Mouse (Mus musculus) cerebellum, adult 9-11 months (tissue): ENCODE results near the gene Cga.
"Not testable (repeated sequence)": the region's sequence is repeated elsewhere in the genome, so short reads cannot be mapped to it uniquely, and the experiment has no call there.

Experiments used
- DNase-seq: peaks from one replicate; pipeline ENCODE4 v3.0.0; 2022

The Cga gene

DNA sequence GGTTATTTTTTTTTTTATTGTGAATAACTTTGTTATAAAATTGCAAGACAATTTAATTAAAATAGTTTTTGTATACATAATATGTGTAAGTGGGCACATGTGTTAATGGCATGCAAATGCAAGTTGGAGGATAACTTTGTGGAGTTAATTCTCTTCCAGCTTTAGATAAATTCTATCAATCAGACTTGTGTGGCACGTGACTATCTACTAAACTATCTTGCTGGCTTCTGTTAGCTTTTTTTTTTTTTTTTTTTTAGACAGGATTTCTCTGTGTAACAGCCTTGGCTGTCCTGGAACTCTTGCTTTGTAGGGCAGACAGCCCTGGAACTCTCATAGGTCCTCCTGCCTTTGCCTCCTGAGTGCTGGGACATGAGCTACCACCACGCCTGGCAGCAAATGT is 4.9 kb downstream of the Cga start:
- DNase-seq, result no peak

DNA sequence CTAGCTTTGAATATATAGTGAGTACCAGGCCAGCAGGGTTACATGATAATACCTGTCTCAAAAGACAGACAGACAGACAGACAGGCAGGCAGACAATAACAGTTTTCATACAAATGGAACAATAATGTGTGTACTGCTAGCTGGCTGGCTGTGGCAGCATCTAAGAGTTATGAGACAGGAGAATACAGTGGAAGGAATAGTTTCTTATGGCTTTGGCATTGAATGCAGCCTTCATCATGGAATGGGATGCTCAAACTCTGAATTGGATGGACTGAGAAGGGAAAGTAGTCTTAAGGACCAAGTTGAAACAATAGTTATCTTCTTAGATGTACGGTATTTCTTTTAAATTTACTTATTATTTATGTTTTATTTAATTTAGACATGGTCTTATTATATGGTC is 5.7 kb downstream of the Cga start:
- DNase-seq, result no peak

DNA sequence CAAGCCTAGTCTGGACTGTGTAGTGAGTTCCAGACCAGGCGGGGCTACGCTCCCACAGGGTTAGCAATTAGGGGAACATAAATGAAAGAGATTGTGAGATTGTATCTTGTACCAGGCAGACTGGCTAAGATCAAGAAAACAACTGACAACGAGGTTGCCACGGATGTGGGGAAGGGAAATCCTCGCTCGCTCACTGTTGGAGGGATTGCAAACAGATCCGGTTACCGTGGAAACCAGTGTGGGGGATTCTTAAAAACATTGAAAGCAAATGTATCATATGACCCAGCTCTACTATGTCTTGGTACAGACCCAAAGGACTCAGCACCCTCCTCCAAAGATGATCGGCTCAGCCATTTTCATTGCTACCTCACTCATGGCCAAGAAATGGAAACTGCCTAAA is 6.6 kb downstream of the Cga start:
- no peak for DNase-seq

DNA sequence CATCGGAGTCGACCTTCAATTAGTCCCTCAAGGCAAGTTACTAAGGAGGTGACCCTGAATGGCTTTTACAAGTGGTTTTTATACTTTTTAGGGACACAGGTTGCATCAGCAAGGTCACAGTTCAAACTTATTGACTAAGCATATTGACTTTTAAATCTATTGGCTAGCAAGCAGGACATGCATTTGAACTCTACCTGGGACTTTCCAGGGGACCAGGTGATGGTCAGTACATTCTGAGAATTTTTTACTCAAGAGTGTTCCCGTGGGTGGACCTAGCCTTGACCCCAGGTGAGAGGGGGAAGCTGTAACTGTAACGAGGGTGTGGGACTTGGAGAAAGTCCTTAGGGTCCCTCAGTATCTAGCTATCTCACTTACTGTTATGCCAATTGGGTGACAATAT is 7.6 kb downstream of the Cga start:
- DNase-seq, result no peak

DNA sequence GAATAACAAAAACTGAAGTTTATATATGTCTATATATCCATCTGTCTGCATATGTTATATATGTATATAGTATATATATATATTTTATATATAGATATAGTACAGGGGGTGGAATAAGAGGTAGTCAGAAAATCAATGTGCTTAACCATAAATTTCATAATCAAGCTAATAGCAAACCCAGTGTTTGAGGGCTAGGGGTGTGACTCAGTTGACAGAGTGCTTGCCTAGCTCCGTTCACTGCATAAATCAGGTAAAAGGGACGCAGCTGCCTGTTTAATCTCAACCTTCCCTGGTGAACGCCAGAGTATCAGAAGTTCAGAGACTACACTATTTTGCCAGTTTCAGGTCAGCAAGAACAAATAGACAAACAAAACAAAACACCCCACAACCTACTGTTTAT is 8.0 kb downstream of the Cga start:
- not testable (repeated sequence) for DNase-seq

DNA sequence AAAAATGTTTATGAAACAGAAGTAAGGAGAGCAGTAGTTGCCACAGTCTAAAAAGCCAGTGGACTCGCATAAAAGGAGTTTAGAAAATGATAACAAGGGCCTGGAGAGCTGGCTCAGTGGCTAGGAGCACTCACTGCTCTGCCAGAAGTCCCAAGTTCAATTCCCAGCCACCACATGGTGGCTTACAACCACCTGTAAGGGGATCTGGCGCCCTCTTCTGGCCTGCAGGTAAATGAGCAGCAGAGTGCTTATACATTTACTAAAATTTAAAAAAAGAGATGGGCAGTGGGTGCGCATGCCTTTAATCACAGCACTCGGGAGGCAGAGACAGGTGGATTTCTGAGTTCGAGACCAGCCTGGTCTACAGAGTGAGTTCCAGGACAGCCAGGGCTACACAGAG is 11.8 kb downstream of the Cga start:
- no peak for DNase-seq

DNA sequence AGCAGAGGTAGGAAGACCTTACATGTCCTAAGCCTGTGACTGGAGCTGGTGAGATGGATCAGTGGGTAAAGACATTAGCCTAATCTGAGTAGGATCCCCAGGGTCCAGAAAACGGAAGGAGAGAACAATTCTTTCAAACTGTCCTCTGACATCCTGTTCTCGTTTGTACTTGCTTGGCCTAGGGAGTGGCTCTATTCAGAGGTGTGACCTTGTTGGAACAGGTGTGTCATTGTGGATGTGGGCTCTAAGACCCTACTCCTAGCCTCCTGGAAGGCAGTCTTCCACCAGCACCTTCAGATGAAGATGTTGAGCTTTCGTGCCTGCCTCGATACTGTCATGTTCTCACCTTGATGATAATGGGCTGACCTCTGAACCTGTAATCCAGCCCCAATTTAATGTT is 12.6 kb downstream of the Cga start:
- no peak for DNase-seq

DNA sequence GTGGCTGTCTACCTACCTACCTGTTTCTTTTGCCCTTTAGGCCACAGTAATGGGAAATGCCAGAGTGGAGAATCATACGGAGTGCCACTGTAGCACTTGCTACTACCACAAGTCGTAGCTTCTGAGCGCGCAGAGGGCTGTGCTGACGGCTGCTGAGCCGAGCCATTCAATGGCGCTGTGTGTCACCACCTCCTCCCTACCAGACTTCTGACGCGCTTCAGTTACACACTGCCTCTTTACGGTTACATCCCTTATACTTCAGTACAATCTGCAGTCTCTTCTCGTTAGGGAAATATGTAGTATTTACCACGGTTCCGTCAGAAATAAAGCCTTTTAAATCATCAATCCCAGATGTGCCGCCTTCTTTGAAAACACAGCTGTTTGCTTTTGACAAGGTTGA is 13.4 kb downstream of the Cga start:
- DNase-seq, result no peak

DNA sequence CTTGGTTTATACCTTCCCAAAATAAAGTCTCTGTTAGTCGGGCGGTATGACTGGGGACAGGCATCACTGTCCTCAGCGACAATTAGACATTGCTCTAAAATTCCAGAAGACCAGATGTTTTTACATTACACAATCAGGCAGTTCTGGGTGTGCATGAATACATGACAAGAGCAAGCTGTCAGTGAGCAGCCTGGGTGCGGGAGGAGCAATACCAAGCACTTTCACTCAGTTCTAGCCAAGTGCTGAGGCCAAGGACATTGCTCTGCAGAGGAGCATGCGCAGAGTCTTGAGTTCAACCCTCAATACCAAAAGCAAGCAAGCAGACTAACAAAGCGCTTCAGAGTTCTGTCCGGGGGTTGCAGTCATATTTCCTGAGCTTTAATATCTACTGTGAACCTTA is 14.5 kb downstream of the Cga start:
- no peak for DNase-seq

DNA sequence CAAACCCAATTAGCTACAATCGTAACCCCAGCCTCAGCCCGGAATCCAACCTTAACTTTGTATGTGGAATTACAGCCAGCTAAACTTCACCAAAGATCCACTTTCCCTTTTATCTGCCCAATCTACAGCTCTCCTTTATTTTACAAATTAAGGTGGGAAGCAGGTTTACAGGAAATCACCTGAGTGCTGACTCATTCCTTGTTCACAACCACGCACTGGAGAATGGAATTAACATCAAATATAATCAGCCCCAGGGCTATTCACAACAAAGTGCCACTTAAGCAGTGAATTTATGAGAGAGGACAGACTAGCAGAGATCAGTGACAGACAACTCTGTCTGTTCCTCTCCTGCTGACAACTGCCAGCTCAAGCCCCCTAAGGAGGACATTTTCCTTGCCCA is 17.8 kb downstream of the Cga start:
- no peak for DNase-seq

DNA sequence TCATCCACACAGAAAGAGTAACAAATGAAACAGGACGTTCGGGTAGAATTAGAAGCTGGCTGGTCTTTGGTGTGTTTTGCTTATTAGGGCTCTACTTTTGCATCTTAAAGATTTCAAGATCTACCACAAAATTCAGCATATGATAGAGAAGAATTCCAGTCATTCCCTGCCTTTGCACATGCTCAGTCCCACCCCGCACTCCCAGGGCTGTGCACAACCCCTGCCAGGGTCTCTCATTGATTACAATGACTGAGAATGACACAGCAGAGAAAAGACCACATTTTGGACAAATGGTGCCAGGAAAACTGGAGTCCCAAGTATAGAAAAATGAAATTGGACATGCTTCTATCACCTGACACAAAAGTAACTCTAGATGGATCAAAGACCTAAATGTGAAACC is 18.6 kb downstream of the Cga start:
- no peak for DNase-seq

DNA sequence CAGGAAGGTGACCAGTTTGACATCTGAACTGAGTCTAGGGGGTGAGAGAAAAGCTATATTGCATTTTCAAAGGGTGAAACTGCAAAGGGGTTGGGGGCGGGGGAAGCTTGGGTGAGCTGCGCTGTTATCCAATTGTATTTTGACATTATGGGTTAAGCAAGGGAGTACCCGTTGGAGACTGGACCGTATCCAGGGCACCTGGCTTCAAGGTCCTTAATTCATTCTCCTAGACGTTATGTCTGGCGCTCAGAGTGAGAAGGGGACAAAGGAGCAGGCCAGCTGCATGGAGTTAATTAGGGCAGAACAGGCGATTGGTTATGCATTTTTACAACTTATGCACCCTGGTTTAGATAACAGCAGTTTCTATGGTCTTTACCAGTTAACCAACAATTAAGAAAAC is 23.8 kb downstream of the Cga start:
- DNase-seq, result no peak

DNA sequence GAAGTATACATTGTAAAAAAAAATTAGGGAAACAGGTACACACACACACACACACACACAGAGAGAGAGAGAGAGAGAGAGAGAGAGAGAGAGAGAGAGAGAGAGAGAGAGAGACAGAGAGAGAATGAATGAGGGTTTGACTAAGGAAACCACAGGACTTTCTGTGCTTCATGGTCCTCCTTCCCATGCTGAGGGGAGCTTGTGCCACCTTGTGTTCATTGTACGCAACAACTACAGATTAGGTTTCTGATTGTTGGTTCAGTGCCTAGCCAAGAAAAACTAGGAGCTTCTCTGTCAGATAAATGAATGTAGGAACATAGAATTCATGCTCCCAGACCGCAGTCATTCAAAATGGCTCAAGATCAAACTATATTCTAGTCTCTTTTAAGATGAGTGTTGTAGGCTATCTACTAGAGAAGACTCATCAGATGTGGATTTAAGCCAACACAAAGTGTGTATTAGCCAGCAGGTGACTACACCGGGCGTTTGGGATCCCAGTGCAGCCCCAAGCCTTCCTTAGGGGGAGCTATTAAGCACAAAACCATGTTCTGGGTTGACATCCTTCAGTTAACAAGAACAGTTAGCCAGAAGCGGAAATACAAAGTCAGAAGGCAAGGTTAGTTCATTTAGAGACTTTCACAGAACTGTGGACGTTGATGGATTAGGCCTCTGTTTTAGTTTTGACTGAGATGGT is 28.7 kb downstream of the Cga start:
- DNase-seq, result peak; percentile 47

DNA sequence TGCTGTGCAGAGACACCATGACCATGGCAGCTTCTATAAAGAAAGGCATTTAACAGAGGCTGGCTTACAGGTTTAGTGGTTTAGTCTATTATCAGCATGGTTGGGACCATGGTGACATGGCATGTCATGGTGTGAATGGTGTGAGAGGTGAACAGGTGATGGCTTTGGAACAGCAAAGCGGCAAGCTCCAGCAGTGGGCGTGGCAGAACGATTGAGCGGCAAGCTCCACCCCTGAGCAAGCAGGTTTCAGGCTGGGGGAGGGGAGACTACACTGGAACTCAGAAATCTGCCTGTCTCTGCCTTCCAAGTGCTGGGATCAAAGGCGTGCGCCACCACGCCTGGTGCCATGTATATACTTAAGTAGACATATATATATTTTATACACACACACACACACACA is 34.8 kb downstream of the Cga start:
- not testable (repeated sequence) for DNase-seq

DNA sequence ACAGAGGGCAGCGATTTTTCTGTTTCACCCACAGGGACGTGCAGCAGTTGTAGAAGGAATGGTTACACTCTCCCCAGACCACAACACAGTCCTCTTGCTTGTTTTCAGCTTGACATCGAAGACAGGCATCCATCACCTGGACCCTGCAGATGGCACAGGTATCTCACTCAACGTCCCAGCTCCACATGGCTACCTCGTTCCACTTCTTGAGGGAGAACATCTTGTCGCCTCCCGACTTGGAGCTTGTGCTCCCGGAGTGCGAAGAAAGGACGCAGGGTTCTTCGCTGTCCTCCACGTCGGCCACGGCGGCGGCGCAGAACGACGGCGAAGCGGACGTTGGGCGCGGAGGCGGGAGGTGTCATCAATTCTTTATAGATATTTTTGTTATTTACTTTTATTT is 47.5 kb downstream of the Cga start:
- DNase-seq, result no peak

DNA sequence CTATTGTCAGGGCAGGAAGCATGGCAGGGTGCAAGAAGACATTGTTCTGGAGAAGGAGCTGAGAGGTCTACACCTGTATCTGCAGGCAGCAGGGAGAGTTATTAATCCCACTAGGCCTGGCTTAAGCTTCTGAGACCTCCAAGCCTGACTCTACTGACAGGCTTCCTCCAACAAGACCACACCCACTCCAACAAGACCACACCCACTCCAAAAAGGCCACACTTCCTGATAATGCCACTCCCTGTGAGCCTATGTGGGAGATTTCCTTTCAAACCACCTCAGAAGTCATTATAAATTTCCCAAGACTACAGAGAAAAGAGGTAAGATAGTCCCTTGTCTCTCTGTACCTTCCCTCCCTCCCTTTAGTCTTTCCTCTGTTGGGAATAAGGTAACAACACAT is 53.6 kb downstream of the Cga start:
- DNase-seq, result no peak

DNA sequence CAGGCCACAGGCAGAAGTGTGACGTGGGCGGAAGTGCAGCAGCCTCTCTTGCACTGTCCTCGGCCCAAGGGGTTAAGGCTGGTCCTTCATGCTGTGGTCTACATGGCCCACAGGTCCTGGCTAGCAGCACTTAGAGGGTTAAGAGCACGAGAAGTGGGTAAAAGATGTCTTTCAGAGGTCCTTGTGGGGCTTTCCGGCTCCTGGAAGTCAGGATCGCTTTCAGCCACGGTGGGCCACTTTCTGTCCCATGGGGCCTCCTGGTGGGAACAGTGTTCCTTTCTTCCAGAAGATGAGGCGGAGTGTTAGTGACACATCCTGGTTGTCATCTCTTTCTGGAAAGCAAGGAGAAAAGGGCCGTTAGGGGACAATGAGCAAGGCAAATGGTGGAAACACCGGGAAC is 60.1 kb downstream of the Cga start:
- DNase-seq, result no peak
